Mouse (Mus musculus) olfactory bulb, adult 2 months (tissue): ENCODE measurements around the gene Tmem107.

Experiments
- CTCF ChIP-seq: fragments of 200-500 bp; IDR thresholded peaks from 2 replicates; pipeline ENCODE4 v1.5.1; 2012; ENCODE audit warnings: low read depth, mild to moderate bottlenecking, low read length, moderate library complexity; ENCODE audit not compliant: insufficient read depth
- POLR2A ChIP-seq: fragments of 200-500 bp; IDR thresholded peaks from 2 replicates; pipeline ENCODE4 v1.6.1; 2012; ENCODE audit warnings: mild to moderate bottlenecking, low read depth, low read length, moderate library complexity; ENCODE audit not compliant: insufficient read depth

DNA sequence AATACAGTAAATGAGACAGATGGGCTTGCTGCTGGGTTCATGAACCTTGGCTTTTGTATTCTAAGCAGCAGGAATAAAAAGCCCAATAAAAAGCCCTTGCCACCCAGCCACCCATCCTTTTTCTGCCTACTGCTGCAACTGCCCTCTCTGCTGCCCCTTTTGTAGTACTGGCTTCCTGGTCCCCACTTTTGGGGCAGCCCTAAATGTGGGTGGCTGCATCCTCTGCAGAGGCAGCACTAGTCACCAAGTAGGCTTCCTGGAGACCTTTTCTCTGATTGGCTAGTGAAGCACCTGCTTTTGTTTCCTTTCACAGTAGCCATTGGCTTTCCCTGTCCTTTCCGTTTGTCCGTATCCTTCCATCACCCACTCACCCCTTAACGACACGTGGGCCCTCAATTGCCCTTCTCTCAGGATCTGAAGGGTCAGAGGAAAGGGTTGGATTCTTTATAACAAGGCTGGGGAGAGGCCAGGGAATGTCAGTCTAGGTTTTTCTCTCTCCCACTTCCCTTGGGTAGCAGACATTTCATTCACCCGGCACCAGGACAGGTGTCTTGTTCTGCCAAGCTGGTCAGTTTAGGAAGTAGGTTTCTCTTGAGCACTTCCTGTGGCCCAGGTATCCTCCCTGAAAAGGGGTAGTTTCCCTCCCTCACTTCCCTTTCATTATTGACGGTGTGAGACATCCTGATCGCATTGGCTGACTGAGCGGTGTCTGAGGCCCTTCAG lies 27.6 kb downstream of the Tmem107 start:
- no peak for TF ChIP-seq CTCF
- TF ChIP-seq POLR2A, result no peak
